Mouse (Mus musculus): ENCODE measurements around the gene Gpr132. TPM values are rescaled to one million over a fixed set of nuclear protein-coding genes. Genes with fewer than 3 reads are reported as not detected.
A peak's percentile ranks its signal among the peaks of the same experiment; 100 is the strongest.

Gpr132 gene
- total and polyA plus RNA-seq, 3 experiments = 0.11 to 0.14 TPM; not detected in 1

DNA sequence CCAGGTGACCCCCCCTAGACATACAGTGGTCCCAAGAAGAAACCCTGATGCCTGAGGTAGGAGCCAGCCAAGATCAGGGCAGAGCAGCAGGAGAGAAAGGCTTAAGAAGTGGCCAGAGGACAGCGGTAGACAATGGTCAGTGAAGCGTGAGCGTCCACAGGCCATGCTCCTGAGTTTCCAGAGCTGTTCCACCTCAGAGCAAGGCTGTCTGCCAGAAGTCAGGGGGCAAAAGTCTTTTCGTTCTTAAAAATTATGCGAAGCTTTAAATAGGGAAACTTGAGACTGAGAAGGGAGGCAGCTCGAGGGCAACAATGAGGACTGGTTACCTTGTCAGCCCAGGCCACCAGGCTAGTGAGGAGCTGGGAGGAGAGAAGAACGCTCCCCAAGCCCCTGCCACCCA is 54.7 kb downstream of the Gpr132 start:
- Histone ChIP-seq H3K36me3 (replicated peaks) (peaks cover 78% of the 10 kb centered on the region), H3K9me3 (replicated peaks) (no peaks in the 10 kb centered on the region), H3K4me1 (ENCODE audit: insufficient read depth, low read depth, low read length) (peaks cover 32% of the 10 kb centered on the region), H3K4me3 (ENCODE audit: low read depth, low read length) (no peak overlapping the region), H3K27me3 (ENCODE audit: insufficient read depth, low read length) (peaks cover 9% of the 10 kb centered on the region)
- no peak for DNase-seq (ENCODE audit: low spot score)
- TF ChIP-seq CTCF (IDR thresholded peaks at IDR 0.05; ENCODE audit: low read depth, low read length) (no peak), TAL1 (conservative IDR thresholded peaks at IDR 0.05; ENCODE audit: low read depth, low read length) (no peak), GATA2 (IDR thresholded peaks at IDR 0.05; ENCODE audit: borderline replicate concordance, low read depth, low read length) (no peak), GATA1 (IDR thresholded peaks at IDR 0.05; ENCODE audit: borderline replicate concordance, low read length) (no peak), POLR2AphosphoS5 (IDR thresholded peaks at IDR 0.05; ENCODE audit: insufficient replicate concordance, low read depth, low read length) (no peak)
- ATAC-seq (ENCODE audit: extremely low read depth, insufficient number of reproducible peaks, low FRiP score, poor library complexity, severe bottlenecking) = no peak

DNA sequence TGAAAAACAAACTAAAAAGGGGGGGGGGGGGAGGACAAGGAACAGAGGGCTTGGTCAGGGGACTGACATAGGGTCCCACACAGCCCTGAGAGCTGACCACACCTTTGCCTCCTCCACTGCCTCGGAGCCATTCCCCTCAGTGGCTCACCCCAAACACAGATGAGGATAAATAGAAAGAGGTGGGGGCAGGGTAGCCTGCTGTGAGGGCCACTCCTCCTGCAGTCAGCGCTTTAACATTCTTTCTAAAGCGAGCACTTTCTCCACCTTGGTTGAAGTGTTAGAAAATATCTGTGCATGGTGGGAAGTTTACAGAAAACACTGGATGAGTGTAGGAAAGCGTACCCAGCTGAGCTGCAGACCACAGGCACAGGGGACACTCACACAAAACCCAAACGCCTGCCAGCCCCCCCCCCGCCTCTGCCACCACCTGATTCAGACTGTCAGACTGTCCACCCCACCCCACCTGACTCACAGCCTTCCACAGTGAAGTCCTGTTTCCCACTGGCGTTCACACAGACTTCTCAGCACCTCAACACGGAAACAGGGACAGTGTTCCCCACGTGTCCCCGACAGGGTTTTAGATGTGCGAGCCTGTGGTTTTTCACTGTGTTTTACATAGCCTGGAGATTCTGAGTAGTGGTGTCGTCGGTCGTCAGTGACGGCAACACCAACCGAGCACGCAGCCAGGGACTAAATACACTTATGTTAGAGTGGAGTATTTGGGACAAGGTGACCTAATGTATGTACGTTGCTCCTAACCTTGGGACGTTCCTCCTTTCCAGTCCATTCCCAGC is 57.7 kb downstream of the Gpr132 start:
- Histone ChIP-seq H3K4me3 (ENCODE audit: low read depth, low read length) (no peak overlapping the region; the same call in 1 of the 2 replicates), H3K27me3 (ENCODE audit: insufficient read depth, low read length) (peaks cover 40% of the 10 kb centered on the region), H3K4me1 (ENCODE audit: insufficient read depth, low read depth, low read length) (peaks cover 34% of the 10 kb centered on the region), H3K36me3 (replicated peaks) (peaks cover 47% of the 10 kb centered on the region), H3K9me3 (replicated peaks) (no peaks in the 10 kb centered on the region)
- no peak for DNase-seq (ENCODE audit: low spot score)
- TF ChIP-seq TAL1 (conservative IDR thresholded peaks at IDR 0.05; ENCODE audit: low read depth, low read length) (no peak), GATA1 (IDR thresholded peaks at IDR 0.05; ENCODE audit: borderline replicate concordance, low read length) (no peak), POLR2AphosphoS5 (IDR thresholded peaks at IDR 0.05; ENCODE audit: insufficient replicate concordance, low read depth, low read length) (no peak), CTCF (IDR thresholded peaks at IDR 0.05; ENCODE audit: low read depth, low read length) (no peak), GATA2 (IDR thresholded peaks at IDR 0.05; ENCODE audit: borderline replicate concordance, low read depth, low read length) (no peak)
- ATAC-seq (ENCODE audit: extremely low read depth, insufficient number of reproducible peaks, low FRiP score, poor library complexity, severe bottlenecking) = no peak

DNA sequence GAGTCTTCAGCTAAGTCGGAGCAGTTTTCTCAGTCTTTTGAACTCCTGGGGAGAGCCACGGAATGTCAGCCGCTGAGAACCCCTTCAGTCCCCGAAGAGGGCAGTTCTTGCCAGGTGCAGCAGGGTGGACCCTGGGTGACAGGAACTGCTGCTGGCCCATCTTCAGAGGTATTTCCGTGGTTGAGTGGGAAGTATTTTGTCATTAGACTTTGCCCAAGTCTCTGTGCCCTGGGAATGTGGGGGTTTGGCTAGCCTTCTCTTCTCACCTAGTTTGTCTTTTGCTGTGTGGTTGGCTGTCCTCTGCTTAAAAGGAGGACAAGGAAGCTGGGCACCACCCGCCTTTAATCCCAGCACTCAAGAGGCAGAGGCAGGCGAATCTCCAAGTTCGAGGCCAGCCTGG is 58.4 kb downstream of the Gpr132 start:
- TF ChIP-seq TAL1 (conservative IDR thresholded peaks at IDR 0.05; ENCODE audit: low read depth, low read length) (no peak), CTCF (IDR thresholded peaks at IDR 0.05; ENCODE audit: low read depth, low read length) (no peak), POLR2AphosphoS5 (IDR thresholded peaks at IDR 0.05; ENCODE audit: insufficient replicate concordance, low read depth, low read length) (no peak), GATA1 (IDR thresholded peaks at IDR 0.05; ENCODE audit: borderline replicate concordance, low read length) (no peak), GATA2 (IDR thresholded peaks at IDR 0.05; ENCODE audit: borderline replicate concordance, low read depth, low read length) (no peak)
- peak overlapping the region; percentile 73 for H3K4me3 ChIP-seq (ENCODE audit: low read depth, low read length)
- no peaks in the 10 kb centered on the region for H3K9me3 ChIP-seq (replicated peaks)
- peaks cover 47% of the 10 kb centered on the region for H3K27me3 ChIP-seq (ENCODE audit: insufficient read depth, low read length)
- H3K4me1 ChIP-seq (ENCODE audit: insufficient read depth, low read depth, low read length) = peaks cover 34% of the 10 kb centered on the region
- DNase-seq (ENCODE audit: low spot score) = no peak
- peaks cover 40% of the 10 kb centered on the region for H3K36me3 ChIP-seq (replicated peaks)
- ATAC-seq (ENCODE audit: extremely low read depth, insufficient number of reproducible peaks, low FRiP score, poor library complexity, severe bottlenecking) = no peak

DNA sequence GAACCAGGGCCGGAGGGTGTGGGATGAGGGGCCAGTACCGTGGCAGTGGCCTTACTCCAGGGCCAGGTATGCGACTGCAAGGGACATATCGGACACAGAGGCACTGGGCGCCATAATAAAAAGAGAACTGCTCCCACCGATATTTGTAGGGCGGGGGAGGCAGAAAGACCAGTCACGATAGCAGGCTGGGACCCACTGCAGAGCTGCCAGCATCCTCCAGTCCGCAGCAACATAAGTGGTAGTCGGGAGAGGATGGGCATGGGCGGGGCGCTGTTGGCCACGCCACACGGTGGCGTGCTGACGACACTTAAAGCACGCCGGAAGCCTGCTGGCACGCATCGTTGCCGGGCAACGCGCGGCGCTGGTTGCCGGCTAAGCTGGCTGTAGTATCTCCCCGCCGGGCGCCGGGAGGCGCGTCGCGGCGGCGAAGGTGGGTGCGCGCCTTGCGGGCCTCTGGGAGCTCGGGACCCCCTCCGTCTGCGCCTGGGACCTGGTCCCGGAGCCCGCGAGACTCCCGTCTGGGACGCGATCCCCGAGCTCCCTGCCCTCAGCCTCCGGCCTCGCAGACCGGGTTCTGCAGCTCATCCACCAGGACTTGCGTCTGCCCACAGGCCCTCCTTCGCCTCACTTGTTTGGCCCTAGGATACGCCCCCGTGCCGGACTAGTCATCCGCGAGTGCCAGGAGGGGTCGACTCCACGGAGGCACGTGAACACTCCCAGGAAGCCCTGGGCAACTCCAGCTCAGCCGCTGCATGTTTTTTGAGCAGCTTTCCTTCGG is 59.3 kb downstream of the Gpr132 start, which contains the start of gene Clba1:
TSS of gene Clba1 (plus strand) at position 351 of the 778 bp plus-strand sequence.
- no peaks in the 10 kb centered on the region for H3K9me3 ChIP-seq (replicated peaks)
- peaks cover 32% of the 10 kb centered on the region for H3K36me3 ChIP-seq (replicated peaks)
- ATAC-seq (ENCODE audit: extremely low read depth, insufficient number of reproducible peaks, low FRiP score, poor library complexity, severe bottlenecking) (peak; percentile 94), DNase-seq (ENCODE audit: low spot score) (peak; percentile 98)
- H3K4me3 ChIP-seq (ENCODE audit: low read depth, low read length) = peak within 1 kb of the TSS; percentile 73
- TF ChIP-seq CTCF (IDR thresholded peaks at IDR 0.05; ENCODE audit: low read depth, low read length) (no peak), POLR2AphosphoS5 (IDR thresholded peaks at IDR 0.05; ENCODE audit: insufficient replicate concordance, low read depth, low read length) (no peak), TAL1 (conservative IDR thresholded peaks at IDR 0.05; ENCODE audit: low read depth, low read length) (no peak), GATA1 (IDR thresholded peaks at IDR 0.05; ENCODE audit: borderline replicate concordance, low read length) (no peak), GATA2 (IDR thresholded peaks at IDR 0.05; ENCODE audit: borderline replicate concordance, low read depth, low read length) (no peak)
- H3K4me1 ChIP-seq (ENCODE audit: insufficient read depth, low read depth, low read length) = peaks cover 36% of the 10 kb centered on the region
- peaks cover 55% of the 10 kb centered on the region for H3K27me3 ChIP-seq (ENCODE audit: insufficient read depth, low read length)

DNA sequence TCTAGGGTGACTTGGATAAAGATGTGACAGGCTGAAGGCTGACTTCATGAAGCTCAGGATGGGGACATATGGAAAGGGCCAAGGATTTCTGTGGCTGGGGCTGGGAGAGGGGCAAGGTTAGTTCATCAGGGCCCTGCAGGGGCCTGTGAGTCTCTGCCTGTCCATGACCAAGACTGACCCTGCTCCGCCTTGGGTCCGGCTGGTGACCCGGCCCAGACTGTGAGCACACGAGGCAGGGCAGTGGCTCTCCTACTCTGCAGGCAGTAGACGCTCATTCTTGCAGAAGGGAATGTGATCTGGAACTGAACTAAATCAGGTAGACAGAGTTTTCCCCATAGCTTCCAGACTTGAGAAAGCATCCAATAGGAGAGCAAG is 59.8 kb downstream of the Gpr132 start:
- H3K9me3 ChIP-seq (replicated peaks) = no peaks in the 10 kb centered on the region
- H3K27me3 ChIP-seq (ENCODE audit: insufficient read depth, low read length) = peaks cover 61% of the 10 kb centered on the region
- peaks cover 36% of the 10 kb centered on the region for H3K4me1 ChIP-seq (ENCODE audit: insufficient read depth, low read depth, low read length)
- TF ChIP-seq TAL1 (conservative IDR thresholded peaks at IDR 0.05; ENCODE audit: low read depth, low read length) (no peak), POLR2AphosphoS5 (IDR thresholded peaks at IDR 0.05; ENCODE audit: insufficient replicate concordance, low read depth, low read length) (no peak), GATA2 (IDR thresholded peaks at IDR 0.05; ENCODE audit: borderline replicate concordance, low read depth, low read length) (no peak), GATA1 (IDR thresholded peaks at IDR 0.05; ENCODE audit: borderline replicate concordance, low read length) (no peak), CTCF (IDR thresholded peaks at IDR 0.05; ENCODE audit: low read depth, low read length) (no peak)
- peaks cover 26% of the 10 kb centered on the region for H3K36me3 ChIP-seq (replicated peaks)
- no peak for DNase-seq (ENCODE audit: low spot score)
- H3K4me3 ChIP-seq (ENCODE audit: low read depth, low read length) = peak overlapping the region; percentile 73
- ATAC-seq (ENCODE audit: extremely low read depth, insufficient number of reproducible peaks, low FRiP score, poor library complexity, severe bottlenecking) = no peak

- Histone ChIP-seq H3K9me3 (replicated peaks) (no peaks in the 10 kb centered on the region), H3K4me3 (ENCODE audit: low read depth, low read length) (no peak overlapping the region), H3K27me3 (ENCODE audit: insufficient read depth, low read length) (peaks cover 65% of the 10 kb centered on the region), H3K36me3 (replicated peaks) (peaks cover 22% of the 10 kb centered on the region), H3K4me1 (ENCODE audit: insufficient read depth, low read depth, low read length) (peaks cover 36% of the 10 kb centered on the region)
- ATAC-seq (ENCODE audit: extremely low read depth, insufficient number of reproducible peaks, low FRiP score, poor library complexity, severe bottlenecking) (no peak), DNase-seq (ENCODE audit: low spot score) (no peak)
- TF ChIP-seq GATA2 (IDR thresholded peaks at IDR 0.05; ENCODE audit: borderline replicate concordance, low read depth, low read length) (no peak), TAL1 (conservative IDR thresholded peaks at IDR 0.05; ENCODE audit: low read depth, low read length) (no peak), POLR2AphosphoS5 (IDR thresholded peaks at IDR 0.05; ENCODE audit: insufficient replicate concordance, low read depth, low read length) (no peak), GATA1 (IDR thresholded peaks at IDR 0.05; ENCODE audit: borderline replicate concordance, low read length) (no peak), CTCF (IDR thresholded peaks at IDR 0.05; ENCODE audit: low read depth, low read length) (no peak)
Measured at GRCm38 (mm10) chr12:112807796-112808195, 60.2 kb downstream of the Gpr132 start.
